Mouse (Mus musculus) brain, adult 2 months (tissue): Measurements from ENCODE around the gene Ppih.

Source experiments
- DNase-seq: peaks from one replicate; pipeline ENCODE4 v3.0.0; 2011; ENCODE audit warnings: low read depth, low spot score

Ppih gene

GRCm38 (mm10) chr4:119320131-119320830, at the start of gene Ppih:
Ppih (minus strand) TSS chr4:119320546.
- peak; percentile 97 for DNase-seq

DNA sequence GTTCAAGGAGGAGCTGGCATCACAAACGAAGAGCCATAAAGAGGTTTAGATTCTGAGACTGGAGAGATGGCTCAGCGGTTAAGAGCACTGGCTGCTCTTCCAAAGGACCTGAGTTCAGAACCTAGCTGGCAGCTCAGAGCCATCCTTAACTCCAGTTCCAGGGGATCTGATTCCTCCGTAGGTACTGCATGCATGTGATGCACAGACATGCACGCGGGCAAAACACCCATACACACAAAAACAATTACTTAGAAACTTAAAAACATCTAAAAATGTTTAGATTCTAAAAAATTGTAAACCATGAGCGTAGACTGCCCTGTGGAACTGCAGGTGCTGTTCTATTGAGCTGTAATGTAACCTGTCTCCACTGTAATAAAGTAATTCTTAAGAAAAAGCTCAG, 49.1 kb upstream of the Ppih start:
- no peak for DNase-seq

GRCm38 (mm10) chr4:119366758-119367526, 46.6 kb upstream of the Ppih start:
- DNase-seq = peak; percentile 37

DNA sequence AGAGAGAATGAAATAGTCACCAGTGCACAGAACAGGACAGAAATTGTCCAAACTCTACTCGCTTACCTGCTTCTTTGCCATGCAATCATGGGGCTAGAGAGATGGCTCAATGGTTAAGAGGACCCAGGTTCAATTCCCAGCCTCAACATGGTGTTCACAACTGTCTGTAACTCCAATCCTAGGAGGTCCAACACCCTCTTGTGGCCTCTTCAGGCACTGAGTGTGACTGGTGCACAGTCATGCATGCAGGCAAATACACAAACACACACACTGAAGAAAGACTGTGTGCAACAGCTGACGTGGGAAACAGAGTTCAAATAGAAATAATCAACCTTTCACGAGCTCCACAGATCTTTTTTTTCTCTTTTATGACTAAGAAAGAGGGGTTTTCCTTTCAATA, 41.9 kb upstream of the Ppih start:
- DNase-seq = no peak

DNA sequence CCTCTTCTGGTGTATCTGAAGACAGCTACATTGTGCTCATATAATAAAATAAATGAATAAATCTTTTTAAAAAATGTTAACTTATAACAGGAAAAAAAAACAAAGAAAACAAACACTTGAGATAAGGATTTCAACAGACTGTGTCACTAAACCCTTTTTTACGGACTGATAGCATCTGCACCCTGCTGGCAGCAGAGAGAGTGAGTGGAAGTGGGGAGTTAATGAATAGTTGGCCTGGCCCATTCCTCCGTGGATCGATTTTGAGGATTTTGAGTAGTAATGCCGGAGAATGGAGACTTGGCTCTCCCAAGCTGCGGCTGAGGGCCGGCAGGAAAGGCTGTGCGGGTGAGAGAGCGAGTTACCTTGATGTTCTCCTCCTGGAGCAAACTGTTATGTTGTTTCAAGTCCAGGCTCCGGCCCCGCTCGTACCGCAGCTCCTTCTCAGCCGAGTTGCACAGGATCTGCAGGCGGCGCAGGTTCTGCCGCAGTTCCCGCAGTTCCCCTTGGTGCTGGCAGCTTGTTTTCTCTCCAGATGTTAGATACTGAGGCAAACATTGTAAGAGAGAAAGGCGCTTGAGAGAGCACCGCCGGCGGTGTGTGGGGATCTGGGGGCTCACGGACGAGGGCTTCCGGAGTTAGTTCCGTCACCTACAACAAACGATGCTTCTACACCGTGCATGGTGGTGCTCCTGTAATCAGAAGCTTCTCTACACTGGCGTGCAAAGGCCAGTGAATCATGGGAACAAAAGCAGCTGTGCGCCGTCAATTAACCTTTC, 39.0 kb upstream of the Ppih start:
- peak; percentile 32 for DNase-seq

GRCm38 (mm10) chr4:119345508-119345907, 25.2 kb upstream of the Ppih start:
- DNase-seq = no peak

GRCm38 (mm10) chr4:119338861-119339361, 18.6 kb upstream of the Ppih start:
- DNase-seq = peak; percentile 73

DNA sequence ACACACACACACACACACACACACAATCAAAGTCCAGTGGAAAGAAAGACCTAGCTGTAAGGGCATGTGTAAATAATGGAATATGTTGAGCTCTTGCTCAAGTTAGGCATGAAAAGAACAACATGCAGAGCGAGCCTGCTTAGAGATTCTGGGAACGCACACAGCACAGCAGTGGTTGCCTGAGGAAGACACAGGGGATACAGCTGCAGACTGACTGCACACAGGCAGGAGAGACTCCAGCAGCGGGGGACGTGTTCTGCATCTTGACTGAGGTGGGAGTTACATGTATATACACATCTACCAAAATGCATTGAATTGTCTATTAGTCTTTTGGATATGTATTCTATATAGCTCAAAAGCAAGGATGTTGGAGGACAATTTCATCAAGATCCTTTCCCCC, 18.1 kb upstream of the Ppih start:
- peak; percentile 38 for DNase-seq

DNA sequence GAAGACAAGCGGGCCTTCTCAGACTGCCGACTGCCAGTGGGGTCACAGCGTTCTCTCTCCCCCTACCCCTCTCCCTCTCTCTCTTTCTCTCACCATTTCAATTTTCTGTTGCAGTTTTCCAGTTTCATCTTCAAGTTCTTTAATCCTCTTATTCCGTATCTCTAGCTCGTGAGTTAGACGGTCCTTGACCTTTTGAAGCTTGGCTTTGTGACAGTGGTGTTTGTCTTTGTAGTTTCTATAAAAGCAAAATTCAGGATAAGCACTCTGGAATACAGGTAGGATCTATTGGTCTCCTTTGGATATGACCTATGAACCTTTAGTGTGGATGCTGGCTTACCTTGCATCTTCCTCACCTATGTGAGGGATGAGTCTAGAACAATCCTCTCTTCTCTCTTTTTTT, 13.1 kb upstream of the Ppih start:
- no peak for DNase-seq

DNA sequence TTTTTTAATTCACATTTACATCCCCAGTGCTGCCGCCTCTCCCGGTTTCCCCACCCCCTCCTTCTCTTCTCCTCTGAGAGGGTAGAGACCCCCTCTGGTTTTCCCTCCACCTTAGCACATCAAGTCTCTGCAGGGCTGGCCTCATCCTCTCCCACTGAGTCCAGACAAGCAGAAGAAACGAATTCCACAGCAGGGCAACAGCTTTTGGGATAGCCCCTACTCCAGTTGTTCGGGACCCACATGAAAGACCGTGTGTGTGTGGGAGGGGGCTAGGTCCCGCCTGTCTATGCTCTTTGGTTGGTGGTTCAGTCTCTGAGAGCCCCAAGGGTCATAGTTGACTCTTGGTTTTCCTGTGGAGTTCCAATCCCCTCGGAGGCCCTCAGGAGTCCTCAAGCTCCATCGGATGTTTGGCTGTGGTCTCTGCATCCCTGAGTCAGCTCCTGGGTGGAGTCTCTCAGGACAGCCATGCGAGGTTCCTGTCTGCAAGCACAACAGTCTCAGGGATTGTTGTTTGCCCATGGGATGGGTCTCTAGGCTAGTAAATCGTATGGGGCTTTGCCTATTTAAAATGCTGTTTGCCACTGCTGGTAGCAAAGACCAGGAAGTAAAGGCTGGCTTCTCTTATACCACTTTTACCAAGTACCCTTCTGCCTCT, 677 bp upstream of the Ppih start:
- no peak for DNase-seq

DNA sequence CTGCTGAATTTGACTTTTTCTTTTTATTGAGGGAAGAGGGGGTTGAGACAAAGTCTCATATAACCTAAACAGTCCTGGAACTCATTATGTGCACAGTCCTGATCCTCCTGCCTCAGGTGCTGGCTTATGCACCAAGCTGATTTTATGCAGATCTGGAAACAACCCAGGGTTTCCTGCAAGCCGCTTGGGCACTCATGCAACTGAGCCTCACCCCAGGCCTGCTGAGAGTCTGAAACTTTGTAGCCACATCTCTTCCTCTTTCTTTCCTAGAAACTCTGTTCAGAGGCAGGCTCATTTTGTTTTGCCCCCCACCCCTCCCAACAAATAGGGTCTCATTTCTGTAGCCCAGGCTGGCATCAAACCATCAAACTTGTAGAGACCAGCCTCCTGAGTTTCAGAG, 6.6 kb downstream of the Ppih start:
- DNase-seq = no peak

- no peak for DNase-seq
Measured at GRCm38 (mm10) chr4:119305418-119305817, 14.9 kb downstream of the Ppih start.

DNA sequence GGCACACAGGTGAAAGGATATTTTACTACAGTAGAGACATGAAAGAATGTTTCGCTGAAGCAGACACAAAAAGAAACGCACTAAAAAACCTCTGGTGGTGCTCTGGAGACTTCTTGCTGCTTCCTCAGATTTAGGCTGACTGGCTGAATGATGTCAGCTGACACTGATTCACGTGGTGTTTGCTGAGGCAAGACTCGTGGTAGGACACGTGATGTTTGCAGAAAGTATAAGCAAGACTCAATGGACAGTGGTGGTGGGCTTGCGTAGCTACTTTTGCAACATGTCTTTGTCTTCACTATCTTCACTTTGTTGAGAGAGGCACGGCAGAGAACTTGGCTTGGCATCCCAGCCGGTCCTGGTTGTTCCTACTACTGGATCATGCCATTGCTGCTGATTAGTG, 17.1 kb downstream of the Ppih start:
- DNase-seq = no peak

GRCm38 (mm10) chr4:119301777-119302176, 18.6 kb downstream of the Ppih start:
- DNase-seq = no peak

- DNase-seq = no peak
Measured at GRCm38 (mm10) chr4:119300761-119301160, 19.6 kb downstream of the Ppih start.

- DNase-seq = no peak
Measured at GRCm38 (mm10) chr4:119297361-119297760, 23.0 kb downstream of the Ppih start.

GRCm38 (mm10) chr4:119295134-119295453, 25.3 kb downstream of the Ppih start:
- peak; percentile 12 for DNase-seq

DNA sequence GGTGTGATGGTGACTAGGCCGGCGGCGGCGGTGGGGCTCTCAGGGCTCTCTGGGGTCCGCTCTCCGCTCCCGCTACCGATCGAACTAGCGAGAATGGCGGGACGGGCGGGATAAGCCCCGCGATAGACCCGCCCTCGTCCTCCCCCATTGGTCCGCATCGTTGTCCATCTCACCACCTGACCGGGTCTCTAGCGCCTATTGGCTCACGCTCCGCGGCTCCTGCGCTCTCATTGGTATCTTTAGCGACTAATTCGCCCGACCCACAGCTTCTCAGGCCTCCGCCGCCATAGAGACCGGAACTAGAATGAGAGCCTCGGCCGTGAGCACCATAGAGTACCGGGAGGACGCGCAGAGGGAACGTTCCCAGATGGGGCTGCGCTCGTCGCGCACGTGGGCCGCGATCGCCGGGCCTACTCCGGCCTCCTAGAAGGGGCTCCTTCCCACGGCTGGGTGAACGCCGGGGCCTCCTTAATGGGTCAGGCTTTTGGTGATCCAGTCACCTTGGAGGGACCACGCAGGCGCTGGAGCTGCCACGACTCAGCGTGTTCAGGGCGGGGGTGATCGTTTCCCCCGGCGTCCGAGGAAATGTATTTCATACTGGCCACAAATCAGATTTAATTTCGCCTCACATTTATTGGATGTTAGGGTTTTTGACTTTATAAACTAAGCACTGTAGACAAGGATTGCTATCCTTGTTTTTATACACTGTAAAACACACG, 25.8 kb downstream of the Ppih start, which contains the start of gene Ybx1:
Gene Ybx1, minus strand, starts transcription at position 190 of the 719 bp plus-strand sequence.
- DNase-seq = peak; percentile 100

DNA sequence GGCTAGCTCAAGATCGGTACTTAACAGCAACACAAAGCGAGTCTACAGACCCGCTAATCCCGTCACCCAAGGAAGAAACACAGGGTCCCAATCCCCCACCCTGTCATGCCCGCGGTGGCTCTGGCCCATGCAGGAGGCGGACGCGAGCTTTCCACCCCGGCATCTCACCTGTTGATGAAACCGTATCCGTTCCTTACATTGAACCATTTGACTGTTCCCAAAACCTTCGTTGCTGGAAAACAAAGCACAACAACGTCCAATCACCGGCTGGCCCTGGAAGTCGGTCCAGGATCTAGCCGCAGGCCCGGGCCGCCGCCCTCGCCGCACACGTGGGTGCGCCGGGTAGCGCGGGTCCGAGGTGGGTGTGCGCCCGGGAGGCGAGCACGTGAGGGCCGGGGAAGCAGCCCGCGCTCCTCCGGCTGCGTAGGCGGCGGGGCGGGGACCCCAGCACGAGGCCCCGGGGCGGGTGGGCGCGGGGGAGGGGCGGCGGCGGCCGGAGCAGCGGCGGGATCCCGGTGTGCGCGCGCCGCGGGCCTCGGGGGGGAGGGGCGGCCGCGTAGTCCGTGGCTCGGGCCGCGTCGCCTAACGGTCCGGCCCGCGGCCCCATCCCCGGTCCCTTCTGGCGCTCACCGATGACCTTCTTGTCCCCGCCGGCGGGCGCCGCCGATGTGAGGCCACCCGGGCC, 26.6 kb downstream of the Ppih start:
- peak; percentile 17 for DNase-seq

- DNase-seq = peak; percentile 81
Measured at GRCm38 (mm10) chr4:119292771-119293573, 27.4 kb downstream of the Ppih start.
